Mouse (Mus musculus) liver, postnatal 0 days (tissue): ENCODE measurements around the gene Rhox3h.

Source experiments
- CTCF ChIP-seq: sonication (generic); IDR thresholded peaks from 2 replicates; pipeline ENCODE4 v1.5.1; 2016; ENCODE audit warnings: antibody characterized with exemption, low read depth
- EP300 ChIP-seq: IDR thresholded peaks from 2 replicates; pipeline ENCODE4 v1.6.1; 2016; ENCODE audit warnings: antibody characterized with exemption, low read depth, mild to moderate bottlenecking

- no peak for TF ChIP-seq EP300
- no peak for TF ChIP-seq CTCF
Observed at GRCm38 (mm10) chrX:37692261-37692660, 23.7 kb upstream of the Rhox3h start.
